Mouse (Mus musculus) kidney, postnatal 4 days (tissue): Measurements from ENCODE around the gene Snapc1.
A peak's percentile ranks its signal among the peaks of the same experiment; 100 is the strongest.

Experiments
- DNase-seq, 2 experiments: peaks; one replicate each; pipeline ENCODE4 v3.0.0; 2021; ENCODE audit warnings: mixed read lengths in 2 of 2

Gene Snapc1

DNA sequence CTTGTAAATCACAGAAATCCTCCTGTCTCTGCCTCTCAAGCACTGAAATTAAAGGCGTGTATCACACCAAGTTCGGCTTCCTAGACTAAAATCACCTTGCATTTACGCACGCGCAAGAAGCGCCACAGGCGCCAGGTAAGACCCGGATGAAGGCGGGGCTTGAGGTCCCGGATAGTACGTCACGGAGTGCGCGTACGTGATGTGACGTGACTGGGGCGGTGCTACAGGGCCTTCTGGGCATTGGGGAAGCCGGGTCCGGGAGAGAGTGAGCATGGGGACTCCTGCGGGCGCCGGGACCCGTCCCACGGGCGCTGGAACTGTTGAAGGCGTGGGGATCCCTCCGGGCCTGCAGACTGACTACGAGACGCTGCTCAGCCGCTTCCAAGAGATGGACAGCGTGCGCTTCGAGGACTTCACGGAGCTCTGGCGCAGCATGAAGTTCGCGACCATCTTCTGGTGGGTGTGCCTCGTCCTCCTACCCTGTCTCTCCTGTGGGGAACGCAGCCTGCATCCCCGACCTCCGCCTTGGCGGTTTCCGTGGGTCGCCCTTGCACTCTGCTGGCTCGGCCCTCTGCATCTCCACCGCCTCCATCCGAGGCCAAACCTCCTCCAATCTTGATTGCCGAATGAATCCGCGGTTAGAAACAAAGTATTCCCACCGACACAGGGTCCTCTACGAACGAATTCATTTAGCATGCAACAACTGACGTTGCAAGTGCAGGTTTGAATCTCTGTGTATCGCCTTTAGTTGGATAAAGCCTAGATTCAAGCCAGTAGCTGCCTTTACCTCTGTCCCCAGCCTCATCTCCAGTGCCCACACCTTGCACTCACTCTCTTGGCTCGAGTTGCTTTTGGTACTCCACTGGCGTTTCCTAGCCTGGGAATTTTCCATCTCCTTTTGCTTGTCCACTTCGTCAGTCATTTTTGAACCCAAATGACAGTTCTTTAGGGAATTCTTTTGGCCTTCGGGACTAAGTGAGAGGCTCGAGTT lies at the start of gene Snapc1:
Gene Snapc1 (plus strand): TSS at position 191 of the 991 bp plus-strand sequence.
- DNase-seq = peak; percentile 98

DNA sequence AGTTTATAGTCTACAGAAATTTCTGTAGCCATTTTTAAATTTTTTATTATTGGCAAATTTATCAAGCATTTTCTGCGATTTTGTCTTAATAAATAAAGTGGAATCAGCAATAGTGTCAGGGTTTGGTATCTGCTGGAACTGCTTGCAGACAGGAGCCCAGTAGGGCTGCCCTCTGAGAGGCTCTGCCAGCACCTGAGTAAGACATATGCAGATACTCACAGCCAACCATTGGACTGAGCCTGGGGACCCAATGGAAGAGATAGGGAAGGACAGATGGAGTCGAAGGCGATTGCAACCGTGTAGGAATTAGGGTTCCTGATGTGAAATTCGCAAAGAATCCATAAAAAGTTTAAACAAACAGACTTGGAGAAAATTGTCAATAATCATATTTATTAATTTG lies 45.8 kb upstream of the Snapc1 start:
- no peak for DNase-seq

DNA sequence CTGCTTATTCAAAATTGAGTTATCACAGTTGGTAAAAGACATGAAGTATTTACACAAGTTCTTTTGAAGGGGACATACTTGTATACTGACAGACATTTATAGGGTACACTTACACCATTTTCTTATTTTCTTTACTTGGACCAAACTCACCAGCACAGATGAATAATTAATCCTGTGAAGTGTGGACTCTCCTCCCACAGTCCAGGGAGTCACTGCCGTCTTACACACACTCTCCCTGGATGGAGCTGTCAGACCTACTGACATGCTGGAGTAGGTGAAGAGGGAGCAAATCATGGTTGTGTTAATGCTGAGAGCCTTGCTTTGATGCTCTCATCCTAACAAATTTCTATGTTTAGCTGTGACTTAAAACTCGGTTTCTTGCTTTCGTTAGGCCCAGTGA lies 34.0 kb upstream of the Snapc1 start:
- DNase-seq = no peak

DNA sequence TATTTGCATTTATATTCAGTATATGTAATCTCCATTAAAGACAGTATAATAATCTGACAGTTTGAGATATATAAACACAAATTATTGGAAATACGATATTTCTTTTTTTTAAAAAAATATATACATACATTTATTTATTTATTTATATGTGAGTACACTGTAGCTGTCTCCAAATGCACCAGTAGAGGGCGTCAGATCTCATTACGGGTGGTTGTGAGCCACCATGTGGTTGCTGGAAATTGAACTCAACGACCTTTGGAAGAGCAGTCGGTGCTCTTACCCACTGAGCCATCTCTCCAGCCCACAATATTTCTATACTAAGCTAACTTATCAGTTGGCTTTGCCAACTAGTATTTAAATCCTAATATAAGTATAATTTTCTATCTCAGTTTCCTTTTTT lies 33.0 kb upstream of the Snapc1 start:
- peak; percentile 43 to 56 for DNase-seq

DNA sequence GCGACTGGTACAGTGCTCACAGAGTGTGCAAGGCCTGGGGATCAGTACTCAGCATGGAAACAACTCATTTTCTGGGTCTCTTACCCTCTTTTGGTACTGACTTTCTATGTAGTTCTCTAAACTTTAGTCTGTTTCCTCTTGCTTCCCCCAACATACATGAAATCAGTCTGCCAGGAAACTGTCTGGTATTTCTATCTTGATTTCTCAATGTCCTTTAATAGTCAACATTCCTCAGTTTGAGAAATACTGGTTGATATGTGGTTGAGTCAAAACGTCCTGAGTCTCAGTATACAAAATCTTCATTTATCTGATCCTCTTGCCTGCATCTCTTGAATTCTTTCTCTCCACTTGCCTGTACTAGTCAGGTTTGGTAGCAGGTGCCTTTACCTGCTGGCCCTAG lies 29.8 kb upstream of the Snapc1 start:
- no peak for DNase-seq

DNA sequence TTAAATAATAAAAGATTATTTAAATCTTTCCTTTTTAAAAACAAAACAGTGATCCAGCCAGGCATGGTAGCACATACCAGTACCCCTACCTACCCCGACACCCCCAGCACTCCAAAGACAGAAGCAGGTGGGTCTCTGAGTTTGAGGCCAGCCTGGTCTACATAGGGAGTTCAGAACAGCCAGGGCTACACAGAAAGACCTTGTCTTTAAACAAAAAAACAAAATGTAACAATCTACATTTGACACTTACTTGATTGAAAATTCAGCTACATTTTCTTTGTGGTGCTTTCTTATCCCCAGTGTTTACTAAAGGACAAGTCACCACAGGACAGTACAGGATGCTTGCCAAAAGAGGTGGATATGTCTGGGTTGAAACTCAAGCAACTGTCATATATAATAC lies 26.9 kb upstream of the Snapc1 start, which contains the start of gene Gm49321:
Gene Gm49321 (plus strand): TSS at position 301 of the 400 bp plus-strand sequence.
- DNase-seq = no peak

DNA sequence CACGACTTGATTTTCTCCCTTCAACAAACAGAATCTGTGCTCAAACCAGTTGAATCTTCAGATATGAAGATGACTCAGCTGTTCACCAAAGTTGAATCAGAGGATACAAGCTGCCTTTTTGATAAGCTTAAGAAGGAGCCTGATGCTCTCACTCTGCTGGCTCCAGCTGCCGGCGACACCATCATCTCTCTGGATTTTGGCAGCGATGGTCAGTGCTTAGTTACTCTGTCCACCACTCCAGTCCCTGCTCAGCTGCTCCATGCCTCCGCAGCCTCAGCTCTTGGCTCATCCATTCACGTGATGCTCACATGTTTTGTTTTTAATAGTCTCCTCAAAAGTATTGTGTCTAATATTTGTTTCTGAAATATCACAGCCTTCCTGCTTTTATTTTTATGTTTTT lies 24.7 kb upstream of the Snapc1 start:
- no peak for DNase-seq

DNA sequence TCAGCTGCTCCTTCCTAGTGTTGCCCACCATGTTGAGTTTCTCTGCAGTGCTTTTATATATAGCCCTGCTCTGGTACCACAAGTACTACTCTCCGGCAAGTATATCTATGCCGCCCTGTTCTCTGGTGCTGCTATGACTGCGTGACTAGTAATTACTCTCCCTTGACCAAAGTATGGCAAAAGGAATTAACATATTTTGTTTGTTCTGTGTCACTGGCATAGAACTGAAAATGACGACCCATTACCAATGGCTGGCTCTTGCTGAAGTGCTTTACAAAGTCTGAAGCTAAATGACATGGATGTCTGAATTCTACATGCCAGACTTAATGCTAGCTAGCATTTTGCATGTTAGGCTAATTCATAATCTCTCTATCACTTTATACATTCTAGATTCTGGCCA lies 15.9 kb upstream of the Snapc1 start:
- no peak for DNase-seq

DNA sequence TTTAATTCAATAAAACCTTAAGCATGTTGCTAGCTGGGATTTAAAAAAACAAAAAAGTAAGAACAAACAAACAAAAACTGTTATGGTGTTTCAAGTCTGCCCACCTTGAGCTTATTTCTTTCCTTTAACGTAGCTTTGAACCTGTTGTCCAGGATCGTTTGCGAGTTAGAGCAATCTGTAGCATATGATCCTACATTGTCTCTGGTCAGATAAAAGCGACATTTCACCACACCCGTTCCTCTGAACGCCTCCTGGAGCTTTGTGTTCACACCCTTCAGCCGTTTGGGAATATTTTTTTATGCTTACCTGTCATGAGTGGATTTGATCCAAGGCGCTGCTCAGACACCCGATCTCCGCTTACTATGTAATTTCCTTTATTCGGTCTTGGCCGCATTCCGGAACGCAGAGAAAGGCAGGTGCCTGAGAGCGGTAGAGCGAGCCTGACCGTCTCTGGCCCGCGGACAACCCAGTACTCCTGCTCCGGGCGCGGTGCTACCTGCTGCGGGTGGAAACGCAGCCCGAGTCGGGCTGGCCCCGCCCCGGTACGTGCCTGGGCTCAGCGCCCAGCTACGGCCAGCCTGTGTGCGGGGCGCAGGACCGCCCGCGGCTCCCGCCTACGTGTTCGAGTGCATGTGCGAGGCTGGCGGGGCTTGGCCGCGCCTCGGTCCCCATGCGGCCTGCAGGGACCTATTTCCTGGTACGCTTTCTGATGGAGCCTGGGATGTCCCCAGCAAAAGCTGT lies 14.8 kb upstream of the Snapc1 start:
- DNase-seq = peak; percentile 52 to 71

DNA sequence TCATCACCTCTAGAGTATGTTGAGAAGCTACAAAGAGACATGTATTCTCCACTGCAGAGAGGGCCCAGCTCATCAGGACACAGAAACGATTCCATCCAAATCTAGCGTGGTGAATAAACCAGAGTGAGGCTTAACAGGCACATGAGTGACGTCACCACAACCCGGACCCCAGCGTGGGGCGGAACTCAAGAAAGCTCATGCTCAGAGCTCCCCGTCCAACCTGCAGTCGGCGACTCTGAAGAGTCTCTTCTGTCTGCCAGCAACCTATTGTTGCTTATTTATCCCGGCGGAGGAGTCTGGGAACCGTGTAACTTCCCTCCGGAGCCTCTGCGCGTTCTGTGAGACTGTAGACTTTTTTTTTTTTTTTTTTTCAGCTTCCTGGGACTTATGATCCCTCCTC lies 11.4 kb upstream of the Snapc1 start:
- DNase-seq = peak; percentile 58 to 74

DNA sequence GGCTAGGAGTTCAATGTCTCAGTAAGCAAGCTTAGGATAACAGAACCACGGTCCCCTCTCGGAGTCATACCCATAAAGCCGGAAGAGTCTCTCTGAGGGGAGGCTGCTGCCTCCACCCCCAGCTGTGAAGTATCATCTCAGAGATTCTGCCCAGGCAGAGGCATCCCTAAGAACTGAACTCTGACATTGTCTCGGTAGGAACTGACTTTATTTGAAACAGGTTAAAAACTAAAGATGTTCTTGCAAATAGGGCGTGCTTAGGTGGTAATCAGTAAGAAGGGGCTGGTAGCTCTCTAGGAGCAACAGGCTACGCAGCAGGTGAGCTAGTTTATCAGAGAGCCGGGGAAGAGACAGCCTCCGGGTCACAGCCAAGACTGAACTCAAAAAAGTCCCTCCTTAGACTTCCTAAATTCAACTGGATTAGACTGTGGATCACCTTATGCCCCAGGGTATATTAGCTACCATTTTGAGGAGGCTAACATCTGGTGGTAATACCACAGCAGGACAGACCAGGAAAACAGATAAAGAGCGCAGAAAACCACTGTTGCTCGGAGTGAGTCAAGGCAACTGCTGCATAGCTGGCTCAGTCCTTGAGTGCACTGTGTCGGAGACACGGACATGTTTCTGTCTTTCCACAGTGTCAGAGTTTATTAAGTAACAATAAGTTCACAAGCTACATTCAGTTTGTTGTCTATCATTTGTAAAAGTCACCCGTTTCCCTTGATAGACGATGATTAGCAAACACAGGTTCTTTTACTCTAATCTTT lies 10.7 kb upstream of the Snapc1 start:
- no peak for DNase-seq

DNA sequence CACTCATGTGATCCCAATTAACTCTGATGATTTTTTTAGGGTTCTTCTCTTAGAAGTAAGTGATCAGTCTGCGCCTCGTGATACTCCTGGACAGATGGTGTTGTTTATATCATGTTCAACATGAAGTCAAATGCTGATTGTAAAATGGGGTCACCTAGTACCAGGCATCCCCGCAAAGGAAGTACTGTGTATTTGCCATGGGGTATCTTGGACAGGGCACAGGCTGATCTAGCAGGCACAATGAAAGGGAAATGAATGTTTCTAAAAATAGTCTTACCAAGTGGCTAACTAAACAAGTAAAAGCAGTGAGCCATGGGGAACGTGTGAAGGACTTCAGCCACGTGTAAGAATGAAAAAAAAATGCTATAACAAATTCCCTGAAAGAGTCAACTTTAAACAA lies 9.5 kb upstream of the Snapc1 start:
- DNase-seq = no peak

DNA sequence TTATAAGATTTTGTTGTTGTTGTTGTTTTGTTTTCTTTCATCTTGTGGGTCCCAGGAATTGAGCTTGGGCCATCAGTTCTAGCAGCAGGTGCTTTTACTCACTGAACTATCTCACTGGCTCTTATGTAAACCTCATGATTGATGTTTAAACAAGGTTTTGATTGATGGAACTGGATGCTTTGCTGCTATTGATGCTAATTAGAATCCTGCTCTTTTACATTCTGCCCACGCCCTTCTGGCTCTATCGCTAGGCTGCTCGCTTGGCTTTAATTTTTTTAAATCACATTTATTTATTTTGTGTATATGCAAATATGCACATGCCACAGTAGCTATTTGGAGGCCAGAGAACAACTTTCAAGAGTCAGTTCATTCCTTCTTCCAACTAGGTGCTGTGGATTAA lies 6.6 kb upstream of the Snapc1 start:
- no peak for DNase-seq

DNA sequence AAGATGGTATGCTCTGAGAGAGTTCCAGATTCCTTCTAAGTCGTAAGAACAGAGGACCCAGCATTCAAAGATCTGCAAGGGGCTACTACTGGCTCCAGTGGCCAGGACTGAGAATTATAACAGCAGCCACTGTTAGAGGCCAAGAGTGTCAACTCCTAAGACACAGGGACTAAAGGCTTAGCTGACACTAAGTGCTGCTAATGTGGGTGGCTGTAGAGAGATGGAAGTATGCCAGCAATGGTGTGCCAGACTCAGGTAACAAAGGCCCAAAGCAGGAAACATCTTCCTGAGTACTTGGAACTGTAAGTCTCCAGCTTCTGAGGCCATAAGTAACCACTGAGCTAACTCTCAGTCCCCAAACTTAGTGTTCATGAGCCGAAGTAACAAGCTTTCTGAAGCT lies 5.5 kb upstream of the Snapc1 start:
- DNase-seq = no peak

DNA sequence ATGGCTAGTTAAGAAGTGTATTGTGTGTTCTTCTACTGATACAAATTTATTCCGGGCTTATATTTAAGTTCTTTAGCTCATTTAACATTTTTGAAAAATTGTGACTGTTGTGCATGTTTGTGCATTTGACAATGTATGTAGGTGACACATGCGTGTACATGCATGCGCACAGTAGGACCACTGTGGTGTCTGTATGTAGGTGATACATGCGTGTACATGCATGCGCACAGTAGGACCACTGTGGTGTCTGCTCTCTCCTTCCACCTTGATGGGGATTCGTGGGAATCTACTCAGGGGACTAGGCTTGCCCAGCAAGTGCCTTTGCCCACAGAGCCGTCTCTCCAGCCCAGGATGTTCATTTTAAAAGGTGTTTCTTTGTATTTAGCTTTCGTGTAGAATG lies 4.9 kb downstream of the Snapc1 start:
- no peak for DNase-seq

DNA sequence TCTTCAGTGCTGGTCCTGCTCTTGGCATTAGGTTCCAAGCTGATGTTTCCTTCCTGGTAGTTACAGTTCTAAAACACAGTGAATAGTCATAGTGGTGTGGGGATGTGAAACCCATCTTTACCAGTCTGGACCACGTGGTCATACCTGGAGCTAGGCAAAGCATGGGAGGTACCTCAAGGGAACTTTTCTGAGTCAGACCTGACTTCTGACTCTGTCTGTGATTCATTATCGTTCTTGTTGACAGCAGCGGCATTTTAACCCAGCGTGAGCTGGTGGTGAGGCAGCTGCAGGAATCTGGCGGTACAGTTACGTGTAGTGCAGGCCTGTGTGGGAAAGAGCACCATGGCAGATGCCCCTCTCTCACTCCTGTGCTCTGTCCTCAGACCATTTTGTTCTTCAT lies 10.3 kb downstream of the Snapc1 start:
- no peak for DNase-seq

DNA sequence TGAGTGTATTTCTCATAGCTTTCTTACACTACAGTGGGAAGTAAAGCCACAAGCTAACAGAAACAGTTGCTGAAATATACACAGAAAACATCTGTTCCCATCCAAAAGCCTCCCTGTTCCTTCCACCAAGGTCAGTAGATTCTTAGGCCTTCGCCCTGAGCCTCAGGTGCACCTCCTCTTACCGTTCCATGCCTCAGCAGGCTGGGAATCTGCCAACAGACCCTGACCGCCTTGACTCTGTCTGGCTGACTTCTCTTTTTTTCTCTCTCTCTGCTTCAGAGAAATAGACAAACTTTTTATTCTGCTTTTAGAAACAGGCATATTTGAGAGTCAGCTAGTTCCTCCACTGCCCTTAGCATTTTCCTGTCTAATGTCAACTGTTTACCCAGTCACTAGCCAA lies 13.9 kb downstream of the Snapc1 start:
- peak; percentile 44 to 62 for DNase-seq

DNA sequence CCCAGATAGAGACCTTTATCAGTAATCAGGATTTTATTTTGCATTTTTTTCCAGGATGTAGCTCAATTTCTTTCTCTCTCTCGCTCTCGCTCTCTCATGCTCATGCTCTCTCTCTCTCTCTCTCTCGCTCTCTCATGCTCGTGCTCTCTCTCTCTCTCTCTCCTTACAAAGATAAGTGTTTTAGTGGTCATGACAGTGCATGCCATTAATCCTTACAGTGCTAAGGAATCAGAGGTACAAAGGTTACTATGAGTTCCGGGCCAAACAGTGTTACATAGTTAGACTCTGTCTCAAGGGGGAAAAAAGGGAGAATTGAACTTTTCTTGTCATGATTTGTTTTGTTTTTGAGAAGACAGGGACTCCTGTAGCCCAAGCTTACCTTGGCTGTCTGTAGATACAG lies 15.4 kb downstream of the Snapc1 start:
- DNase-seq = no peak

DNA sequence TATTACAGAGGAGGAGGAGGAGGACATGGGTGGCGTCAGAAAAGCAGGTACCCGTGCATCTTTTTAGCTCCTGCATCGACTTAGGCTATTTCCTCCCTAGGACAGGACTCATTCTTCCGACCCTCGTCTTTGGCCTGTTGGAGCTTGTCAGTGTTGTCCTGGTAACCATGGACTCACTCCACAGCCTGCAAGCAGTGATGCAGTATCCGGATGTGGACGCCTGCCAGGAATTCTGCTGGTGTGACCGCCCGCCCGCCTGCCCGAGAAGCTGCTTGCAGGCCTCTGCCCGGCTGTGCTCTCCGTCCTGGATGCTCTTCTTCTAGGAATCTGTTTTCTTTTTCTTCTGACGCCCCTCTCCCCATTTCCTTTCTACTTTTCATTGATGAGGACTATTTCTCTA lies 18.3 kb downstream of the Snapc1 start:
- DNase-seq = peak; percentile 86 to 90

DNA sequence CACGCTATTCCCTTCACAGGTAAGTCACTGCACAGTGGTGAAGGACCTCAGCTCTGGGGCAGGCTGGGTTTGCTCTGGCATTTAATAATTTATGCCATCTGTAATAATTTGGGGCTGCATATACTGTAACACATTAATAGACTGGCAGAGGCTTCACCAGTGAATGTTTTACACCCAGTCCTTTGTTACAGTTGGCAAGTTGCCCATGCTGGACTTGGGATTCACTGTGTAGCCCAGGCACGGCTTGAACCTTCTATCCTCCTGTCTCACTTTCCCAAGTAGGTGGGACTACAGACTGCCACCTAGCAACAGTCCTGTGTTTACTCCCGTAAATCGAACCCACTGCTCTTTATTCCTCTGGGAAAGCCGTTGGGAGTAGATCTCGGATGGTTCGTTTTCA lies 22.0 kb downstream of the Snapc1 start:
- DNase-seq = peak; percentile 15 to 50

DNA sequence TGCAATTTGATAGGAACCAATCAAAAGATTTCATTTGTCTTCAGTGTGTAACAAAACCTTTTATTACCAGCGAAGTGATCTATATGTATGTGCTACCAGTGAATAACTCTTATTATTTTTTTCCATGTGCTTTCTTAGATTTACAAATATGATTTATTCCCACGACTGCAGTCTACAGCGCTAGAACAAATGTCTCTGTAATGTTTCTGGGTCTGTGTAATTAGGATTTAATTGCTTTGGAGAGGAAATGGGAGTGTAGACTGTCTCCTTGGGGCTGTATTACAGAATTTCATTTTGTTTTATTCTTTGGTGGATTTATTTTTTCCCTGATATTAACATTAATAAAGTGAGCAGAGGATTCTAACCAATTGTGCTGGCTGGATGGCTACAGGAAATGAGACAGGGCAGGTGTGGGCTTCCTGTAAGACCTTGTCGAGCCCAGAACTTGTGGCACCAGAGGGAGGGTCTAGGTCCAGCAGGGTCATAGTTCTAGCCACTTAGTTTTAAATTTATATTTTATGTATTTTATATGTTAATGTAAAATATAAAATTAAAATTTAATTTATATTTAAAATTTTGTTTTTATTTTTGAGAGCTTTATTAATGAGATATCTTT lies 24.2 kb downstream of the Snapc1 start:
- no peak for DNase-seq

DNA sequence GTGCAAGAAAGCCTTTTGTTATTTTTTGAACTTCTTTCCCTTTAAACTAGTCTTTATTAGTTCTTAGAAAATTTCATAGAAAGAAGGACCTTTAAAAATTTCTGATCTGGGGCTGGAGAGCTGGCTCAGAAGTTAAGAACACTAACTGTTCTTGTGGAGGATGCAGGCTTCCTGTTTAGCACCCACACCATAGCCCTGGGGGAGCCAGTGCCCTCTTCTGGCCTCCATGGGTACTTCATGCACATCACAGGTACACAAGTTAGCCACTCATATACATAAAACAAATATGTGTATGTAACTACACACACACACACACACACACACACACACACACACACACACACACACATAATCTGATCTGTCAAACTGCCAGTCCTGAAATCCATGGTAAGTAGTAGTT lies 25.3 kb downstream of the Snapc1 start:
- DNase-seq = peak; percentile 70 to 74

DNA sequence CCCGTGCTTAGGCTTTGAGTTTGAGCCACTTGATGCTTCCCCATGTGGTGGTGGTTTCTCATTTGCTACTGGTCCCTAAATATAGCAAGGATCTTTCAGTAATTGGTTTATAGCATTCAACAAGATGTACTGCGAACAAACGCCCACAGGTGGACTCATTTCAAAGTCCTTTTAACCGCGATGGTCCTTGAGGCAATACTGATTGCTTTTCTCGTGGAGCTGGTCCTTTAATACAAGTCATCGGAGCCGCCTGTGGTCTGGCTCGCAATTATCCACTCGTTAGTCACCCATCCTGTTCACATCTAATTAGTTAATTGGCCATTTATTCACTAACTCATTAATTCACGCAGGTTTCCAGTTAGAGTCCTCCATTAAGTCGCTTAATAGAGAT lies 32.6 kb downstream of the Snapc1 start:
- DNase-seq = no peak
